Mouse (Mus musculus) brain, adult 2 months (tissue): ENCODE data around the gene Tmem229a.

Source experiments
- DNase-seq: peaks from one replicate; pipeline ENCODE4 v3.0.0; 2011; ENCODE audit warnings: low read depth, low spot score

The Tmem229a gene

DNA sequence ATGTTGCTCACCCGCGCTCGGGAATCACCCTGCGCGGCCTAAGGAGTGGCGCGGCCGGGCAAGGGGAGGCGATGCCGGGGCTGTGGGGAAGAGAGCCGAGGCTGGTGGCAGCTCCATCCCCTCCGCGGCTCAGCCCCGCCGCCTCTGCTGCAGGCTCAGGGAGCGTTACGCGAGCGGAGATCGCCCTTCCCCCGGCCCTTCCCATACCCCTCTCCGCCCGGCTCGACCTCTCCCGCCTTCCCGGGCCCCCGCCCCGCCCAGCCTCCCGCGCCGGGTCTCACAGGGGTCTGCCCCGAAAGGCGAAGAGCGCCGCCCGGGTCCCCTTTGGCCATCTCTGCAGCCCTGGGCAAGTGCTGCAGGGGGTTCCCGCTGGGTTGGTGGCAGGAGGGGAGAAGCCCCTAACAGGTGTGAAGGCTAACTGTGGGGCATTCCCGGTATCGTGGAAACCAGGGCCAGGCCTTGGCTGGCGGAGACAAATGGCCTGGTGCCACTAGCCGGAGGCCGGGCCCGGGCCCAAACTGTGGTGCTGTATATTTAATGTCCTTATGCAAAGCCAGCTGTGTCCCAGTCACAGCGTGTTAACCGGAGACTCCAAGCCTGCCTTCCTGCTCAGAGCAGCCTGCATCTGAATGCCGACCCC, at the start of gene Tmem229a:
Gene Tmem229a (minus strand): TSS at position 352 of the 640 bp plus-strand sequence.
- DNase-seq: peak; percentile 88

DNA sequence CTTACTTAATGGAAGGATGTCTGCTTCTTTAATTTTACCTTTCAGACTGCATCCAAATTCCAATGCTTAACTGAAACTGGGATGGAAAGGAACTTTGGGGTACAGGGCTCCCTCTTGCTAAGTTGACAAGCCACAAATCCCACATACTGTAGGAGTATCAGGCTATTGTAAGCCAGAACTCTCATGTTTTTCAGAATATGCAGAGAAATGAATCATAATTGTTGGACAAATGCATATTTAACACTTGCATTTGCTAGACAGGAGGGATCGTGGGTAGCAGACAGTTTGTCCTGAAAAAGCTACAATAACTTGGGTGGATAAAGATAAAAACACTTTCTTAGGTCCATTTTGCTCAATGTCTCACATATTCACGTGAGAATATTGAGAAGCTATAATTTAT, 37.7 kb upstream of the Tmem229a start:
- peak; percentile 58 for DNase-seq

DNA sequence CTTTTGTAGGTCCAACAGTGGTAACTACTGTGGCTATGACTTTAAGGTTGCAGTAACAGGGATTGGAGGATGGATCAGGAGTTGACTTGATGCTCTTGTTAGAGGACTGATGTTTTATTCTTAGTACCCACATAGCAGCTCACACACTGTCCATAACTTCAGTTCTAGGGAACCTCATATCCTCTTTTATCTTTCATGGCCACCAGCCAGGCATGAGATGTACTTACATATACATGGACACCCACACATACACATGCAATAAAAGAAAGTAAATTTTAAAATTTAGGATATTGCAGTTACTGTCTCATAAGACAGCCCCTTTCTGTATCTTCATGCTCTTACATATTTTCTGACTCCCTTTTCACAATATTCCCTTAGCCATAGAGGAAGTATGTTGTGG, 33.7 kb upstream of the Tmem229a start:
- DNase-seq: peak; percentile 40

DNA sequence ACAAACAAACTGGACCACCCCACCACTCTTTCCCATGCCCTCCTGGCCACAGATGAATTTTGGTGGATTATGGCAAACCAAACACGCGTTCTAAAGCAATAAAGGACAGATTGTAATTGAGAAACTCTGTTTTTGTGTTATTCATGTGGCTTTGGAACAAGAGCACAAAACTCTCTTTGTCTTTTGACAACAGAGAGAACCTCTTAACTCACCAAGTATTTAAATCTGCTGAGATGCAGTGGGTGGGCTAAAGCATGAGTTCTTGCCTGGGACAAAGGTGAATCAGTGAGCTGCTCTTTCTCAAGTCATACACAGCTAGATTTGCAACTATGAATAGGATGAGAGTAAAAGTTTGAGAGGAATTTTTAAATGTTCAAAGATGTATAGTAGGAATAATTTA, 20.1 kb upstream of the Tmem229a start:
- DNase-seq: peak; percentile 71

DNA sequence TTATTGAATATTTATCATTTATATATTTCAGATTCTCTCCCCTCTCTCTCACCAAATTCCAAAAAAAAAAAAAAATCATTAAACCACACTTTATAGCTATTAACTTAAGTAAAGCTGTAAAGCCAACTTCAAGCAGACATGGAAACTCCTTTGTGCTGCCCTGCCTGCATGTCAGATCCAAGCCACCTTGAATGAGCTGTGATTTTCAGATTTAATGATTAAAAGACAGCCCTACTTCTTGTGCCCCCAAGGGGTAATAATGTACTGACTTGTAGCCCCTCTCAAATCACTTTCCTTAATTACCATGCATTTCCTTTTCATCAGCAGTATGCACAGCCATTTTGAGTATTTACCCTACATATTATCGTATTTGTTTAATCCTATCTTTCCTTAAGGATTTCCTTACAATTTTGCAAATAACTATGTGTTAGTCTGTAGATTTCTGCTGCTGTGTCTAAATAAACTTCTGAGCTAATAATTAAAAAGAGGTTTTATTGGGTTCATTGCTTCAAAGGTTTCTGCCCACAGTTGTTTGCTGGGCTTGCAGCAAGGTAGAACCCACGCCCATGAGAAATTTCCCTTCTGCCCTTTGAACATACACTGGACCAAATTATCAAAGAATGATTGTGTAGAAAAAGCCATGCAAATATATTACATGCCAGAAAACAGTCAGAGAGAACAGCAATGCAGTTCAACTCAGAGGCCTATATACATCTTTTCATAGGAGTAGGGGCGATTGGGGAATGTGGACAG, 12.6 kb upstream of the Tmem229a start:
- DNase-seq: no peak

DNA sequence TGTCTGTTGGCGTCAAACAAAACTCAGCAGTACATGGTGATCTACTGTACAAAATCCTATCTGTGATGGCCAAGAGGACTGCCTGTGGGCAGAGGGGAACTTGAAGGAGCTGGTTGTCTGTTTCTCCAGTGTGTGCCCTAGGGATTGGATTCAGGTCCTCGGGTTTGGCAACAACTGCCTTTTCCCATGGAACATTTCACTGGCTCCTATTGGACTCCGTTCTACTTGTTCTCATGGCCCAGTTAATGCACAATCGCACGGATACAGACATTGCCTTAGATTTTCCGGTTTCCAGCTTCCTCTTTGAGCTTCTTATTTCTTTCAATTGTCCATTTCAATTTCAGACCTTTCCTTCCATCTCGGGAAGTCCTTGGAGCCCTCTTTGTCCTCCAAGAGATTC, 11.6 kb upstream of the Tmem229a start:
- no peak for DNase-seq

DNA sequence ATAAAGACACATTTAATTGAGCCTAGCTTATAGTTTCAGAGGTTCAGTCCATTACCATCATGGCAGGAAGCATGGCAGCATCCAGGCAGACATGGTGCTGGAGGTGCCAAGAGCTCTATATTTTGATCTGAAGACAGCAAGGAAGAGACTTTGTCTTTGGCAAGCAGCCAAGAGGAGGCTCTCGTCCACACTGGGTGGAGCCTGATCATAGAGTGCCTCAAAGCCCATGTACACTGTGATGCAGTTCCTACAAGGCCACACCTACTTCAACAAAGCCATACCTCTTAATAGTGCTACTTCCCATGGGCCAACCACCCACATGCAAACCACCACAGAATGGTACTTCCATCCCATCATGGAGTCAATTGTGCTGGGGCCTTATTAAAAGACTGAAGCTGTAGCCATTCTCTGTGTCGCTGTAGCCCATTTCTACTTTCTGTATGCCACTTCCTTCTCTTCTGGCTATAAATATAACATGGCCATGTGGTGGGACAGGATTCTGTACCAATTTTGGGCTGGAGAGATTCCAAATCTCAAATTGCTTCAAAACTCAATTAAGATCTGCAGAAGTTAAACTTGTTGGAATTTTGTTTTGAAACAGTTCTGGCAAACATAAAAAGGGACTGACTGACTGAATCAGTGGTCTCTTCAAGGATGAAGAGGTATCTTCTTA, 10.0 kb upstream of the Tmem229a start:
- peak; percentile 60 for DNase-seq

DNA sequence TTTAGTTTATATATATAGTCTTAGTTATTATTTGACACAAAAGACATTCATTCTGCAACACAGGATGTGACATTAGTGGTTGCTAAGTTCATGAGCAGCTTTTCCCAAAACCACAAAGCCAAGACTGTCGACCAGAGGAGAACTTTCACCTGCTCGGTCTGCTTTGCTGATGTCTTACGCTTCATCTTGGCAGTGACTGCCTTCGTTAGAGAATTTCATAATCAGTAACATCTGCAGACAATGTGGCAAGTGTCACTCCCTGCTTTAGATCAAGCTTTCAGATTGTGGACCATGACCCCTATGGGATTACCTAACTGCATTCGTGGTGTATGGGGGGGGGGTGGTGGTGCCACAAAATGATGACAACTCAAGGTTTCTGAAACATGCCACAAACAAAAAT, 7.7 kb upstream of the Tmem229a start:
- DNase-seq: no peak

DNA sequence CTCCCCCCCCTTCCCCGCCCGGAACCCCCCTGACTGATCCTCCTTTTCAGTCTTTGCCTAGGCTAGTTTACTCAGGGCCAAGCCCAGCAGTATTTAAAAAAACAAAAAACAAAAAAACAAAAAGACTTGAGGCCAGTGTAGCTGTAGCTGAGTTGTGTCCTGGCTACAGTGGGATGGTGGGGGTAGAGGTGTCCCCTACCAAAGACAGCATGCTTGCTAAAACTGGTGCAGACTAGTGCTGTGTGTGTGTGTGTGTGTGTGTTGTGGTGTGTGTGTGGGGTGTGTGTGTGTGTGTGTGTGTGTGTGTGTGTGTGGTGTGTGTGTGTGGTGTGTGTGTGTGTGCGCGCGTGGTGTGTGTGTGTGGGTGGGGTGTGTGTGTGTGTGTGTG, 483 bp upstream of the Tmem229a start:
- no peak for DNase-seq

DNA sequence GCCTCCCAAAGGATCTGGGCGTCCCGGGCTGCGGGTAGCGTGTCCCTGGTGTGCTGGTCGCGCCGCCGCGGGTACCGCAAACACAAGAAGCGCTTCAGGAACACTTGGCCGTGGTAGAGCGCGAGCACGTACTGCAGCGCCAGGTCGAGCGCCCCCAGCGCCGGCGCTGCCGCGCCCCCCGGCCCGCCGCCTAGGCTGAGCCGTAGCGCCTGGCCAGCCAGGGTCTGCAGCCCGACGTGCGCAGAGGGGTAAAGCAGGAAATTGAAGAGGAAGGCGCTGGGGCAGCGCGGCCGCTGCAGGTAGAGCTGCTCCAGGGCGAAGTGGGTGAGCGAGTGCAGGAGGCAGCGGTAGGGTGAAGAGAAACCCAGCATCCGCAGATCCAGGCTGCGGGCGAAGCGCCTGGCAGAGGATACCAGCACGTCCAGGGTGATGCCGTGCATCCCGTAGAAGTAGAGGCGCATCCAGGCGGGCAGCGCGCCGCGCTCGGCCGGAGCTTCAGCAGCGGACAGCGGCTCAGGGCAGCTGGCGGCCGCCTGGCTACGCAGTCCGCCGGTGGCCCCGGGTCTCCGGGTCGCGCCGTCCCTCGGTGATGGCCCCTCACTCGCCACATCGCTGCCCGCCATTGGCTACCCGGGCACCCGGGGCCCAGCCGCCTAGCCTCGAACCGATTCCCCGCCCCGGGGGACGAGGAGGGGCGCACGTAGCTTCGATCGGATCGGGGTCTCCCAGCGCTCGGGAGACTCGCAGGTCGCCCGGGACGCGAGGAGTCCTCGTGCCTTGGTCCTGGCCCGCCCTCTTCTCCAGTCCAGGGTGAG, 759 bp downstream of the Tmem229a start:
- peak; percentile 79 for DNase-seq

DNA sequence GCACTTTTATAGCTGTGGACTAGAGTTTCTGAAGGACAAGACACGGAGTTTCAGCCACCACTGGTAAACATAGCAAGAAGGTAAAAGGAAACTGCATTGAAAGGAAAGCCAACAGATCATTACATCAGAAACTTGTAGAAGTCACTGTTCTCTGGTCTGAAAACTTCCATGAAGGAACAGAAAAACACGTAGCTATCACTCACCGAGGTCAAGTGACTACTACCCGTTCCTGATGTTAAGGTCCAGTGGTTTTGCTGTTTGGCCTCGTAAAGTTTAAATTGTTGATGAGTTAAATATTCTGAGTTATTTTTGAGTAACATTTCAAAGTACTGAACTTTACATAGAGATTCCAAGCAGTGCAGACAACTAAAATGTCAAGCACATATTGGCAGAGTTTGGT, 2.0 kb downstream of the Tmem229a start:
- no peak for DNase-seq

DNA sequence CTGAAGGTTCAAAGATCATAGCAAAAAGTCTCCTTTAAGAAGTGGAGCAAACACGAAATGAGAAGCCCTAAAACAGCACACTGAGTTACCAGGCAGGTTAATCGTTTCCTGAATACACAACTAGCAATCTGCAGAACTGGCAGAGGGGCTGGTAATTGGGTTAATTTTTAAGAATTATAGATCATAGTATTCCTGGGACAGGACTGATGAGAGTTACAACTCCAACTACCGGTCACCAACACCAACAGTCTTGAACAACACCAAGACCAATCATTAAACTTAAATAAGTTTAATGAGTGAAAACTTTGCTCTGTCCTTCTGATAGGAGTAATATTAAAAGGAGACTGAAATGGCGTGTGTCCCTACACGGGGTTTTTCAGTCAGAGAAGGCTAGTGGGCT, 3.8 kb downstream of the Tmem229a start:
- DNase-seq: no peak

DNA sequence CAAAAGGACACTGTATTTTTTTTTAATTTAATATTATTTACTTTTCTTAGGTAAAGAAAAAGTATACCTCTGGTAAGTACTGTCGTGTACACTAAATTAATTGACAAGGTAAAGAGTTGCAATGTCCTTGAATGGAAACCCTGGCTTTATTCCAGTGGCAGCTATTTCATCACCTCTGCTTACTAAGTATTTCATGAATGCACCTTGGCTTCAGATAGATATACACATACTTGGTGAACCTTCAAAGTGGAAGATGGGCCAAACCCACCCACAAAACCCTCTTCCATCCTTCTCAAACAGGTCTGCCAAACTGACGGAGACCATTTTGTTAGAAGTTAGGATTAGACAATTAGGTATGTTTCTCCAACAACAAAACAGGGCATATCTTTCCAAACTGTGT, 5.4 kb downstream of the Tmem229a start:
- DNase-seq: no peak

DNA sequence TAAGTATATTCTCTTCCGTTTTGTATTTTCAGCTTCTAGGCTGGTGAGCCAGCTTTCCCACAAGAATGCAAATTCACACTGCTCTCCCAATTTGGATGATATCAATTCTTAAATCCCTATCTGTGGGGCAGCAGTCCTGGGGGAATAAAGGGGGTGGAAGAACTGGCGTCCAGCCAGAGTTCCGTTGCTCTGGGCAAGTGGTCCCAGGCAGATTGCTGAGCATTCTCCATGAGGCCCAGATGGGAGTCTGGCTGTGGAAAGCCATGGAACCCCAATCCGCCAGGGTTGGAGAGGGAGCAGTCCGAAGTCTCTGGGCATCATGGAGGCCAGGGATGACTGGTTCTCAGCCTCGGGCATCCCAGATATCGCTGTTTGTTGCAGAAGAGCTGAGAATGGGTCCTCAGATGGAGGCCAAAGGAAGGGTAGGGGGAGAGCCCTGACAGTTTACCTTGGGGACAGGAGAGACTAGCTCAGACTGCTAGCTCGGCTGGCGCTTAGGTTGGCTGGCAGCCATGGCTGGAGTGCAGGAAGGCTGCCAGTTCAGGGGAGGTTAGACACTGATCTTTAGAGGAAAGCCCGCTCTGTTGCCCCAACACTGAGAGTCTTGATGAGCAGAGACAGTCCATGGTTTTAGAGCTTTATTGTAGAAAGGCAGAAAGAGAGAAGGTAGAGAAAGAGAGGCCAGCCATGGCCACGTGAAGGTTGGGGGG, 30.9 kb downstream of the Tmem229a start:
- DNase-seq: no peak

DNA sequence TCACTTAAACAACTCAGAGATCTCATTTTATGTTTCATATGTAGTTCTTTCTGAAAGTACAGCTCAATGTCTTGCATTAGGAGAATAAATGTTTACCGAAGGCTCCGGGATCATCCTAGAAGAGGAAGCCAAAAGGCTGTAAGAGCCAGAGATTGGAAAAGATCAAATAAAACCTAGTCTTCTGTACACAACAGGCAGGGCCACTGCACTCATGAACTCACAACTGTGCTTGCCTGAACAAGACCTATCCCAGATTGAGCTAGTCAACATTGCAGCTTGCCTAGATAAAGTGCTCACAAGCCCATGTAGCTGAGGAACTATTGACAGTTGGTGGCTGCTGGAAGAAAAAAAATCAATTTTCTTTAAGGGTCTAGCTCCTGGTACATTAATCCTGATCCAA, 42.5 kb downstream of the Tmem229a start:
- DNase-seq: no peak

DNA sequence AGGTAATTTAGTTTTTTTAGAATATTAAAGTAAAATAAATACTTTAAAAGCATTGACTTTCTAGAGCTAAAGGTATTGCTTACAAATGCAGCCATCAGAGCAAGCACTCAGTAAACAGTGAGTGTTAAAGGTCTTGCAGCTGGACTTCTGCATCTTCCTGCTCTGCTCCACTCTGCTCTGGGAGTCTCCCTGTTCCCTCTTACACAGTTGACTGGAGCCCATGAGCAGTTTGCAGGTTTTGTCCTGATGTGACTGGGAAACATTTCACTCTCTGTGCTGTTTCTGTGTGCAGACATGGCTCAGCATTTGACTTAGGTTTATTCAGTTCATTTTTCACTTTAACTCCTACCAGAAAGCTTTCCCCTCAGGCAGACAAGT, 45.4 kb downstream of the Tmem229a start:
- DNase-seq: no peak

DNA sequence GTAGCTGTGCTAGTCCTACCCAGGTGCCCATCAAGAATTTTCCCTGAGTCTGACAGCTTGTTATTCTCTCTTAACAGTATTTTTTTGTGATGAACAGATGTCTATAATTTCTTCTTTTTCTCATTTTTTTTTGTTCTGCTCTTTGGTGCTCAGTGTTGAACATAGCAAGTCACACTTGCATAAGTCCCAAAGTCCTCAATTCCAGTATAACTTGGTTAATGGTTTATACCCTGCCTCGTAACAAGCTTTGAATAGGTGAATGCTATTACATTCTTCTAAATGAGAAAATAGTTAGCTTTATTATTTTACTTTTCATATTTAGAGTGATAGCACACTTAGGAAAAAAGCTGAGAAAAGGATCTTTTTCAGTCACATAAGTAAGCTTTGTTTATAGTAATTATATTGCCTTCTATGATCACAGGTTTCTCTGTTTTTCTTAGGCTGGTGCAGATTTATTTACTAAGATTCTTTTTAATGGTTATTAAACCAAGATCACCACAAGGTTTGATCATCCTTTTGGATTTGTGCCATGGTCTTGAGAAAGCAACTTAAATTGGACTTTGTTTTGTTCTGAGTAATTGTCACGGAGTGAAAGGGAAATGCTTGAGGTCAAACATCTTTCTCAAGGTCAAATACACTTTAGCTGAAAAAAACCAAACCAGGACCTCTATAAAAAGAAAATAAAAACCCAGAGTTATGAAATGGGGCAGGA, 45.9 kb downstream of the Tmem229a start:
- no peak for DNase-seq

DNA sequence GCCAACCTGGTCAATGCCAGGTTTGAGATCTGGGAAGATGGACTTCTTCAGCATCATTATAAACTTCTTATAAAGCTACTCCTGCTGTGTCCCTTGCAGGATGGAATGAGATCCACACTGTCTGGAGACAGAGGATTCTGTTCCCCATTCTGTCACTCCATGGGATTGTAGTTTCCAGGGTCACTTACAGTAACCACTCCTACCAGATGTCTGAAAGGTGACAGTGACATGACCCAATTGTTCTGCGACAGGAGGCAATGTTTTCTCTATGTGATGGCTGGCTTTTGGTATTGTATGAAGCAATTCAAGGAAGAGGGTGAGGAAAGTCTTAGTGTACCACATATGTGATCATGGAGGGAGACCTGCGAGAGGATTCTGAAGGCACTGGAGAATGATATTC, 48.3 kb downstream of the Tmem229a start:
- DNase-seq: no peak

DNA sequence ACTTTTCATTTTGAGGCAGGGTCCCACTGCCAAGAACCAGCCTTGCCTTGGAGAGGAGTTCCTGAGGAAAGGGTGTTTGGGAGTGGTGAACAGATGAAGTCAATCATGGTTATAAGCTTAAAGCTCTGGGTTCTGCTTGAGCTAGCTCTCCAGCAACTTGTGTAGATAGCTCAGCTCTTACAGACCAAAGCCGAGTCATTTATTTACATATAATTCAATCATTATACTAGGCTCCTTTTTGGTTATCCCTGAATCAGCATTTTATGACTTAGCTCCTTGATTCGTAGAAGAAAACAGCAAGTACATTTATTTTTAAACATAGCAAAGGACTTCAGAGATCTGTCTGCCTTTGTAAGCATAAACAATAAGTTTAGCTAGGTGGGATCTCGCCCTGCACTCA, 51.0 kb downstream of the Tmem229a start:
- no peak for DNase-seq
